Mouse (Mus musculus): Measurements from ENCODE around the gene Synpo2.

GRCm38 (mm10) chr3:123258709-123259108 lies 22.8 kb upstream of the Synpo2 start:
- TF ChIP-seq GATA1 (IDR thresholded peaks at IDR 0.05; ENCODE audit: borderline replicate concordance, low read length): no peak
- no peak for TF ChIP-seq FLI1 (IDR thresholded peaks at IDR 0.05; ENCODE audit: low read length)
